Mouse (Mus musculus): ENCODE results near the gene Mex3a. TPM values are rescaled to one million over a fixed set of nuclear protein-coding genes. Genes with fewer than 3 reads are reported as not detected.
A peak's percentile ranks its signal among the peaks of the same experiment; 100 is the strongest.
"Not testable (repeated sequence)": the region's sequence is repeated elsewhere in the genome, so short reads cannot be mapped to it uniquely, and the experiment has no call there.

Gene Mex3a
- polyA plus RNA-seq, 2 experiments from 2014 or later = 0.60 to 1.5 TPM

- no peak for ATAC-seq
Measured at GRCm38 (mm10) chr3:88572835-88573234, 40.6 kb downstream of the Mex3a start.

GRCm38 (mm10) chr3:88573810-88574209 lies 41.6 kb downstream of the Mex3a start:
- ATAC-seq = no peak

- no peak for ATAC-seq
Measured at GRCm38 (mm10) chr3:88575540-88575939, 43.3 kb downstream of the Mex3a start, which contains the start of gene Ssr2. Gene Ssr2 (plus strand): TSS chr3:88575876.

GRCm38 (mm10) chr3:88577846-88578245 lies 45.7 kb downstream of the Mex3a start:
- not testable (repeated sequence) for ATAC-seq

GRCm38 (mm10) chr3:88578498-88579424 lies 46.6 kb downstream of the Mex3a start:
- no peak for ATAC-seq

- ATAC-seq = peak; percentile 99
Measured at GRCm38 (mm10) chr3:88579454-88580117, 47.4 kb downstream of the Mex3a start.

- no peak for ATAC-seq
Measured at GRCm38 (mm10) chr3:88585769-88586168, 53.6 kb downstream of the Mex3a start.

- no peak for ATAC-seq
Measured at GRCm38 (mm10) chr3:88586640-88587039, 54.4 kb downstream of the Mex3a start.

- no peak for ATAC-seq
Measured at GRCm38 (mm10) chr3:88590246-88590645, 58.1 kb downstream of the Mex3a start.

Other genes starting within 250 kb of the Mex3a start
- not detected for gene Gm38392, start 245.2 kb upstream of the Mex3a start, polyA plus RNA-seq (2017; shearing (Covaris generic))
- 1 to 10 TPM; 5.8 to 7.7 TPM for gene Tsacc, start 235.4 kb upstream of the Mex3a start, polyA plus RNA-seq (2017; shearing (Covaris generic))
- 100 to 1,000 TPM; 189 to 216 TPM for gene Cct3, start 235.3 kb upstream of the Mex3a start, polyA plus RNA-seq (2017; shearing (Covaris generic))
- gene Glmp, start 207.4 kb upstream of the Mex3a start, polyA plus RNA-seq (2017; shearing (Covaris generic)) = 100 to 1,000 TPM; 370 to 504 TPM
- gene Tmem79, start 196.2 kb upstream of the Mex3a start, polyA plus RNA-seq (2017; shearing (Covaris generic)) = 1 to 10 TPM; 1.1 to 2.2 TPM
- gene Smg5, start 196.1 kb upstream of the Mex3a start, polyA plus RNA-seq (2017; shearing (Covaris generic)) = 10 to 100 TPM; 24.2 to 34.9 TPM
- gene Paqr6, start 167.8 kb upstream of the Mex3a start, polyA plus RNA-seq (2017; shearing (Covaris generic)) = not detected
- gene Bglap3, start 159.7 kb upstream of the Mex3a start, polyA plus RNA-seq (2017; shearing (Covaris generic)) = not detected
- not detected for gene Bglap2, start 153.7 kb upstream of the Mex3a start, polyA plus RNA-seq (2017; shearing (Covaris generic))
- gene Bglap, start 147.9 kb upstream of the Mex3a start, polyA plus RNA-seq (2017; shearing (Covaris generic)) = not detected
- gene Pmf1, start 122.1 kb upstream of the Mex3a start, polyA plus RNA-seq (2017; shearing (Covaris generic)) = 10 to 100 TPM; 37.2 to 52.9 TPM
- gene Slc25a44, start 107.3 kb upstream of the Mex3a start, polyA plus RNA-seq (2017; shearing (Covaris generic)) = 10 to 100 TPM; 17.5 to 18.5 TPM
- 10 to 100 TPM; 17.6 to 32.8 TPM for gene Sema4a, start 71.2 kb upstream of the Mex3a start, polyA plus RNA-seq (2017; shearing (Covaris generic))
- gene Lmna, start 22.4 kb upstream of the Mex3a start, polyA plus RNA-seq (2017; shearing (Covaris generic)) = 1 to 10 TPM; 5.0 to 5.1 TPM
- gene Rab25, start 15.9 kb downstream of the Mex3a start, polyA plus RNA-seq (2017; shearing (Covaris generic)) = not detected
- 100 to 1,000 TPM; 197 to 234 TPM for gene Lamtor2, start 20.7 kb downstream of the Mex3a start, polyA plus RNA-seq (2017; shearing (Covaris generic))
- gene Ubqln4, start 21.4 kb downstream of the Mex3a start, polyA plus RNA-seq (2017; shearing (Covaris generic)) = 10 to 100 TPM; 11.9 to 12.0 TPM
- gene Ssr2, start 43.5 kb downstream of the Mex3a start, polyA plus RNA-seq (2017; shearing (Covaris generic)) = 100 to 1,000 TPM; 160 to 161 TPM
- 10 to 100 TPM; 36.5 to 48.6 TPM for gene Arhgef2, start 73.6 kb downstream of the Mex3a start, polyA plus RNA-seq (2017; shearing (Covaris generic))
- gene Rxfp4, start 120.7 kb downstream of the Mex3a start, polyA plus RNA-seq (2017; shearing (Covaris generic)) = under 1 TPM in 1 of 2 experiments, not detected in 1; 0.26 TPM
- gene Khdc4, start 153.4 kb downstream of the Mex3a start, polyA plus RNA-seq (2017; shearing (Covaris generic)) = 10 to 100 TPM; 49.8 to 50.2 TPM
- 10 to 100 TPM; 28.1 to 36.1 TPM for gene Rit1, start 184.4 kb downstream of the Mex3a start, polyA plus RNA-seq (2017; shearing (Covaris generic))
- 100 to 1,000 TPM in 1 of 2 experiments, 10 to 100 TPM in 1; 82.0 to 119 TPM for gene Syt11, start 242.8 kb downstream of the Mex3a start, polyA plus RNA-seq (2017; shearing (Covaris generic))